Mouse (Mus musculus) A20 (cell line): Measurements from ENCODE around the gene Sntg2.

Source experiments
- DNase-seq: peaks from one replicate; pipeline ENCODE4 v3.0.0-alpha.2; 2011; ENCODE audit warnings: low read depth, low spot score

Sntg2 gene

GRCm38 (mm10) chr12:30372933-30373501 lies at the start of gene Sntg2:
Sntg2 (minus strand) TSS chr12:30373375.
- peak; percentile 94 for DNase-seq

- no peak for DNase-seq
Measured at GRCm38 (mm10) chr12:30416547-30416946, 43.4 kb upstream of the Sntg2 start.

- DNase-seq = no peak
Measured at GRCm38 (mm10) chr12:30415981-30416380, 42.8 kb upstream of the Sntg2 start.

- DNase-seq = no peak
Measured at GRCm38 (mm10) chr12:30402651-30403050, 29.5 kb upstream of the Sntg2 start.

GRCm38 (mm10) chr12:30400531-30400930 lies 27.4 kb upstream of the Sntg2 start:
- no peak for DNase-seq

- DNase-seq = no peak
Measured at GRCm38 (mm10) chr12:30400114-30400513, 26.9 kb upstream of the Sntg2 start.

- peak; percentile 60 for DNase-seq
Measured at GRCm38 (mm10) chr12:30372293-30372692, 882 bp downstream of the Sntg2 start.

- DNase-seq = peak; percentile 72
Measured at GRCm38 (mm10) chr12:30369786-30370185, 3.4 kb downstream of the Sntg2 start.

- no peak for DNase-seq
Measured at GRCm38 (mm10) chr12:30369141-30369540, 4.0 kb downstream of the Sntg2 start.

- DNase-seq = no peak
Measured at GRCm38 (mm10) chr12:30362306-30362705, 10.9 kb downstream of the Sntg2 start.

- no peak for DNase-seq
Measured at GRCm38 (mm10) chr12:30357666-30358065, 15.5 kb downstream of the Sntg2 start.

- DNase-seq = no peak
Measured at GRCm38 (mm10) chr12:30352393-30352792, 20.8 kb downstream of the Sntg2 start.

- no peak for DNase-seq
Measured at GRCm38 (mm10) chr12:30348036-30348435, 25.1 kb downstream of the Sntg2 start.

GRCm38 (mm10) chr12:30347284-30347683 lies 25.9 kb downstream of the Sntg2 start:
- DNase-seq = no peak

- DNase-seq = peak; percentile 53
Measured at GRCm38 (mm10) chr12:30344806-30345205, 28.4 kb downstream of the Sntg2 start.

- DNase-seq = no peak
Measured at GRCm38 (mm10) chr12:30336301-30336700, 36.9 kb downstream of the Sntg2 start.

- no peak for DNase-seq
Measured at GRCm38 (mm10) chr12:30334502-30334901, 38.7 kb downstream of the Sntg2 start.

- DNase-seq = no peak
Measured at GRCm38 (mm10) chr12:30317971-30318370, 55.2 kb downstream of the Sntg2 start.

GRCm38 (mm10) chr12:30313021-30313420 lies 60.2 kb downstream of the Sntg2 start:
- no peak for DNase-seq

GRCm38 (mm10) chr12:30308197-30308939 lies 64.8 kb downstream of the Sntg2 start:
- no peak for DNase-seq

- peak; percentile 92 for DNase-seq
Measured at GRCm38 (mm10) chr12:30292724-30293560, 80.2 kb downstream of the Sntg2 start.

- DNase-seq = no peak
Measured at GRCm38 (mm10) chr12:30286888-30287573, 86.1 kb downstream of the Sntg2 start.
